Mouse (Mus musculus) heart, postnatal 10 days (tissue): ENCODE data around the gene Gm14288. TPM values are rescaled to one million over a fixed set of nuclear protein-coding genes. Genes with fewer than 3 reads are reported as not detected.
"Not testable (repeated sequence)": the region's sequence is repeated elsewhere in the genome, so short reads cannot be mapped to it uniquely, and the experiment has no call there.

Source experiments
- DNase-seq, 2 experiments: peaks; one replicate each; pipeline ENCODE4 v3.0.0; 2021
- intact Hi-C: fragments of 180-260 bp; cut with DNase I; formaldehyde crosslinking; loops from one replicate; pipeline ENCODE4 v1.15.1; 2025
- total RNA-seq, 2 experiments: library from RNA; stranded (reverse); gene quantifications; 2 replicates each; pipeline ENCODE4 v1.2.3; 2021

Gene Gm14288
- total RNA-seq, result 1 to 10 TPM; 2.9 to 5.6 TPM

DNA sequence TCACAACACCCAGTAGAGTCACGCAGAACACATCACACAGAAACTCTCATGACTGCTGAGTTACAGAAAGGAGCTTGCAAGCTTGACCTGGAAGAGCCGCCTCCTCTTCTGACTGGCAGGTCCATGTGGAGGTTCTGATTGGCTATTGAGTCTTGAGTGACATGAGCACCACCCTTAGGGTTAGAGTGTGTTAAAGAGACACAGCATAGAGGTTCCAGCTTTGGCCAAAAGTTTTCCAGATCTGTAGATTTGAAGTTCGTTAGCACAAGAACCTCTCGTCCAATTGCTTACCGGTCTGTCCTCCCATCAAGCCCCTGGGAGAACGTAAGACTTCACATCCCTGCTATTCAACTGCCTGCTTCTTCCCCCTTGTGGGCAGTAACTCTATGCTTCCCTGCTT lies at the start of gene Gm14288:
Gm14288 (minus strand) TSS at position 101 of the 400 bp plus-strand sequence.
- intact Hi-C loops, DNase-seq: not testable (repeated sequence)

DNA sequence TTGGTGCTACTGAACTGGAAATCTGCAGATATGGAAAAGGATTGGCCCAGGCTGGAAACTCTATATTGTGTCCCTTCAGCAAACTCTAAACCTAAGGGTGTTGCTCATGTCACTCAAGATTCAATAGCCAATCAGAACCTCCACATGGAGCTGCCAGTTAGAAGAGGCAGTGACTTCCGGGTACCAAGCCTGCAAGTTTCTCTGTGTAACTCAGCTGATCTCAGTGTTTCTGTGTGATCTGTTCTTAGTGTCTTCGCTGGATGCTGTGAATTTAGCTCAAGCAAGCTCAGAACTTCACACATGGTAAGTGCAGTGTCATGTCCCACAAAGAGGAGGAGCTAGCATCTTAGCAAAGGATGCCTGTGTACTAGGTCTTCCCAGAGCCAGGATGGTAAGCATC lies 59.7 kb downstream of the Gm14288 start, which contains the start of gene Gm2007:
Gm2007 (plus strand) TSS at position 301 of the 400 bp plus-strand sequence.
- intact Hi-C loops, DNase-seq: not testable (repeated sequence)

Other genes with a start within 250 kb of the Gm14288 start
- gene Gm11007, start 157.1 kb downstream of the Gm14288 start, total RNA-seq, result not detected
- 1 to 10 TPM; 6.9 to 8.1 TPM for gene Zfp969, start 97.4 kb downstream of the Gm14288 start, total RNA-seq
- gene Gm2007, start 59.6 kb downstream of the Gm14288 start, total RNA-seq, result not detected
- gene Gm6710, start 68.1 kb upstream of the Gm14288 start, total RNA-seq, result 10 to 100 TPM; 14.0 to 18.9 TPM
- 1 to 10 TPM; 5.5 to 5.8 TPM for gene Zfp966, start 130.0 kb upstream of the Gm14288 start, total RNA-seq
- 10 to 100 TPM; 16.1 to 23.7 TPM for gene Gm2026, start 164.2 kb upstream of the Gm14288 start, total RNA-seq